Mouse (Mus musculus) embryo, embryonic 10.5 days (tissue): Measurements from ENCODE around the gene Elk4.

Source experiments
- DNase-seq: peaks from one replicate; pipeline ENCODE4 v3.0.0-alpha.2; 2015; ENCODE audit warnings: low spot score

The Elk4 gene

DNA sequence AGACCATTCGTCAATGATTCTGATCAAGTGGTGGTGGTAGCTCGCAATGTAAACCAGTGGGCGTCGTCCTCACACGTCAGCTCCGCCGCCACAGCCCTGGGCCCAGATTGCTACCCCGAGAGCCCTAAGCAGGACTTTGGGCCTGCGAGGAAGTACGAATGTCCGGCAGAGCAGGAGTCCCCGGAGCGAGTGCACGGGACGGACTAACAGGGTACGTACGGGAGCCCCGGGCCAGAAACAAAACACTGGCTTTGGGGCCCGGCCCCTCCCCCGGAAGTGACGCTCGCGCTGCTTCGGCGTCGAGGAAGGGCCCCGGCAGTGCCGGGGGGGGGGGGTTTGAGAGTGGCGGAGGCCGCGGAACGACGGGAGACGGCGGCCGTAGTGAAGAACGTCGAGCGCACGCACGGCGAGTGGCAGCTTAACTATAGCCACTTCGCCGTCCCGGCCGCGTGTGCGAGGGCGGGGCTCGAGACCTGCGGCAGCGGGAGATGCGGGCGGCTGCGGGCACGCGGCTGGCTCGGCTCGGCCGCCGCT, at the start of gene Elk4:
Gene Elk4 (plus strand): TSS at position 326 of the 534 bp plus-strand sequence.
- peak; percentile 93 for DNase-seq

DNA sequence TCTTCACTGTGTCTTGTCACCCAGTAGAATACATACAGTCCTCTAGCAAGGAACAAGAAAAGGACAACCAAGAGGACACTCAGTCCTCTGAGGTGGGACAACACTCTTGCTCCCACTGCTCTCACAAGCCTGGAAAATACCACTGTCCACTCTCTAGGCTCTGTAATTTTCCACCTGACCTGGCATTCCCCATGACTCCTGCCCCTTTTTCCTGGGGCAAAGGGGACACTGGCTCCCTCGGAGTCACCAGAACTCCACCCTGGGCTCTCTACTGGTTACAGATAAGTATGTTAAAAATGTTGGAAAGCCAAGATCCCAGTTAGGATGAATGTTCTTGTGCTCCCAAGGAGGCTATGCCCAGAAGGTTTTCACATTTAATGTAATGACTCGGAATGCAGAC, 46.4 kb upstream of the Elk4 start:
- DNase-seq, result no peak

DNA sequence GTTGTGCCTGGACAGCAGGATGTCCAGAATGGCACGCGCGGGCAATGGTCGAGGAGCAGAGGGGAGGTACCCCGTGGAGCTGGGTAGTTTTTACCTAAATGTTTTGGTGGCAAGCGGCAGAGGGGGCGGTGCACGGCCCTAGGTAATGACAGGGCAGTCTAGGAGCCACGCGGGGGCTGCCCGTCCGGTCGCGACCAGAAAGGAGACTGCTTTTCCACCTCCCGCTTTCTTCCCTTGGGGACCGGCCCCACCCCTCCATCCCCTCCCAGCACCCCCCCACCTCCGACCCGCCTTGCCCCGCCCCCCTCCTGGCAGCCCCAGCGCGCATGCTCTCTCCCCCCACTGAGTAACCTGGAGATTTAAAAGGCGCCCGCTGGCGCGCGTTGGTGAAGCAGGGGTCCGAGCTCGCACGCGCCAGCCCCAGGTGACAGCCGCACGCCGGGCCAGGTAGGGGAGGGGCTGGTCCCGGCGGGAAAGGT, 44.8 kb upstream of the Elk4 start, which contains the start of gene Slc45a3:
Gene Slc45a3 (plus strand): TSS at position 362 of the 479 bp plus-strand sequence.
- DNase-seq, result peak; percentile 68

DNA sequence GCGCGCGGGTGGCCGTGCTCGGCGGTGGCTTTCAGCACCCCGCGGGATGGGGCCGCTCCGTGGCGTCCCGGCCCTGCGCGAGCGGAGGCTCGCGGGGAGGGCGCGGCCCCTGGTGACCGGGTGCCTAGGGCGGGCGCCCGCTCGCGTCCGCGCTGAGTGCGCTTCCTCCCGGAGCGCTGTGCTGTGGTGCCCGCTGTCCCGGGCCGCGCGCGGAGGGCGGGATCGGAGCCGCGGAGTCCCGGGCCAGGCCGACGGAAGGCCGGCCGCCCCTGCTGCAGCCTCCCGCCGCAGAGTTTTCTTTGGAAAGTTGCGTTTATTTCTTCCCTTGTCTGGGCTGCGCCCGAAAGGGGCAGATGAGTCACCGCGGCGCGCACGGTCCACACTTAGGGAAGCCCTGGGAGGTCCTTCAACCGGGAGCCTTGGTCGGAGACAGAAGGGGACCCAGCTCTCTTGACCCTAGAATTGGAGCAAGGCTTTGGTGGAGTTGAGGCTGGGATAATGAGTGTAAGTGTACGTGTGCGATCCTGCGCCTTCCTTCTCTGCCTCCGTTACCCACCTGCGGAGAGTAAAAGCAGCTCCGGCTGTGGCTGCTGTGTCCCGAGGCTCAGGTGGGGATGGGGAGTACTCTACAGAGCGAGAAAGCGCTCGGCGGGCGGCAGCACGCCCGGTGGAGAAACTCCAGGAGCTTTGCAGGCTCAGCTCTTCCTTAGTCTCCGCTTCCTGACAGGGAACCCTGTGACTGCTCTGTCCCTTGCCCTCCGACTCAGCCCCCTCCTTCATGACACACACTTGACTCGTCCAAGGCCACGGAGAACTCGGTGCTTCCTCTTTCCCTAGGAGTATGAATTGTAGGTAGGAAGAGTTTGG, 44.1 kb upstream of the Elk4 start:
- peak; percentile 36 for DNase-seq

DNA sequence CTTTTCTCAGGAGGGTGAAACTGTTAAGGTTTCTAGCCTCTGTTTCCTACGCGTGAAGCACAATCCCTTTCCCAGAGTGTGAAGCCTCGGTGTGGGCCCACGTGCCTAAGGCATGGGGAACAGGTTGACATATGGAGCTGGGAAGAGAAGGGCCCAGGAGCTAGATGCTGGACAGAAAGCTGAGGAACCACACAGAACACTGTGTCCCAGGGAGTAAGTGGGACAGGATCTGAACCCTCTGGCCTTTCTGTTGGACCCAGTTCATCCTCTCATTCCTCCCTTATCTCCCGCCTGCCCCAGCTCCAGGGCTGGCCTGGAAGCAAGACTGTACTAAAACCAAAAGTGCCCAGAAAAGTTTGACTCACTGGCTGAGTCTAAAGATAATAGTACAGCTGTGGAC, 43.3 kb upstream of the Elk4 start:
- no peak for DNase-seq

DNA sequence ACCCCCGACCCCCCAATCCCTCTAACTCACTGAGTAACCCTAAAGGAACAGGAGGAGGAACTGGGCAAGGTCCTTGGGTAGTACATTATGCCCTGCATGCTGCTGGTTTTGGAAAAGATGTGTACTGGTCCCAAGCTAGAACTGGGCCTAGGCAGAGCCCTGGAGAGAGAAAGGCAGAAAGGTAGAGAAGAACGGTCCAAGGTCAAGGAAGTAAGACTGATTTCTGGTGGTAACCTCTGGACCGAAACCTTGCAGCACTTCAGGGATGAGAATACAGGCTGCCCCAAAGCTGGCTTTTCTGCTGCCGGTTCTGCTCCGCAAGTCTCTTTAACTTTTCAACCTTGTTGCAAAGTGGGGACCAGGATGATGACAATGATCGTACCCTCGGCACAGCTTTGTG, 42.8 kb upstream of the Elk4 start:
- DNase-seq, result no peak

DNA sequence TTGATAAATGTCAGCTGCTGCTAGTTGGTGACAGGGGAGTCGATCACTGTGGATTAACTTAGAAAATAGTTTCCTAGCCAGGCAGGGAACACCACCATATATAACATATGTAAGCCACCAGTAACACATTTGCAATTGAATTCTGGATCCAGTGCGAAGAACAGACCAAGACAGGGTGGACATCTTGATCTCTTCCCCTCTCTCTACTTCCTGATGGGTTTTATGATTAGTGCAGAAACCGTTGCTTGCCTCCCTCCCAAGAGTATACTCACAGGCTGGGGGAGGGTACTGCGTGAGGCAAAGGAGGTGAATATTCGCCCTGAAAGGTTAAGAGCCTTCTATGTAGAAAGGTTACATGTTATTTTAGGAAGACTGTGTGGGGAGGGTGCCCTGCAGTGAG, 41.6 kb upstream of the Elk4 start:
- no peak for DNase-seq

DNA sequence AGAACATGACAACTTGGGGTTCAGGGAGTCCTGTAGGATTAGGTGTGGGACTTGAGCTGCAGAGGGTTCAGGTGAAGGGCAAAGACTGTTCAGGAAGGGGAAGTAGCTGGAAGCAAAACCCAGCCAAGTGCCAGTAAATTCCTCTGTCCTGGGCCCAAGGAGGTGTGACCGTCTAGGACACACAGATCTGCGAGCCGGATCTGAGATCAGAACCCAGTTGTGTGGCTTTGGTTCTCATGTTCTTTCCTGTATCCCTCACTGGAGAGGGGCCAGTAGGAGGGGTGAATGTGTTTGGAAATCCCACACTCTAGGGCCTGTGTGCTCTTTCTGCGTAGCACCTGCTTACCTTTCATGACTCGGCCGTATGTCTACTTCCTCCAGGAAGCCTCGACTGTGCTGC, 40.1 kb upstream of the Elk4 start:
- DNase-seq, result no peak

DNA sequence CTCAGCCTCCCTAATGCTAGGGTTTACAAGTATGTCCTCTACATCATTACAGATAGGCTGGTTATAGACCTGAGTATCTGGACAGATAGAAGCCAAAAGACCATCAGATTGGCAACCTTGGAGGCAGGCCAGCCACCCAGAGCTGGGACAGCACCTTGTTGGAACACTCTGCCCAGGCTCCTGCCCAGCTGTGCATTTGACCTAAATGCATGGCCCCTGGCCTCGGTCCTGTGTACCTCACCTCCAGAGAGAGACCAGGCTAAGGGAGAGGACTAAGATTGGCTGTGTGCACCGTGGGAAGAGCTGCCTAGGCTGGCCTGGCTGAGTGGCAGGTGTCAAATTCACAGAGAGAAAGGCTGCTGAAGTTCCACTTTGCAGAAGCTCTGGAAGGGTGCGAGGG, 38.9 kb upstream of the Elk4 start:
- DNase-seq, result no peak

DNA sequence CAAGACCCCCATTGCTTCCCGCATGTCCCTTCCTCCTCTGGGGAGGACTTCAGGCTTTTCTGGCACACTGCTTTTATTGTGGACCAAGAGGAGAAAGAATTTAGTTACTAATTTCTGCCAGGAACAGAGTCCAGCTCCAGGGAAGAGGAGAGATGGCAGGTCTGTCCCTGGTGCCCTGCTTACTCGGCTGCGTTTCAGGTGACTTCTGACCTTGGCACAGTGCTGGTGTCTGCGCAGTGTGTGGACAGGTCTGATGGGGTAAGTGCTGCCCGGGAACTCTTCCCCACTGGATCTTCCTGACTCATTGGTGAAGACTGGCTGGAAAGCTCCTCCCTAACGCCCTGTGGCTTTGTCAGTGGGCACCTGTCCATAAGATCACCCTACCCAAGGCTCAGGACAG, 38.4 kb upstream of the Elk4 start:
- DNase-seq, result no peak

DNA sequence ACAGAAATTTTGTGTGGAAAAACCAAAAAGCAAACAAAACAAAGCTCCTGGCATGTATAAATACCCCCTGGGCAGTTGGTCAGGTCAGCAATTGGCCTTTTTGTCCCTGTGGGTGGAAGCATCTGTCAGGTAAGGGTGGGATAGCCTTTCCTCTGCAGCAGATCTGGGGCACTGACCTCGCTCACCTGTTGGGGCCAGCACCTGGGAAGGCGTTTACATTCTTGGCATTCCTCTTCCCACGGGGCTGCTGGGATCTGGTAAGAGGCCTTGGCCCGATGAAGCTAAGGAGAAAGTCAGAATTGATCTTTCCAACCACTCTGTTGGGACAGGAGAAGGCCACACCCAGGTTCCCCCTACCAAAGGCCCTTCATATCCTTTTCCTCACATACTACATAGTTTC, 37.6 kb upstream of the Elk4 start:
- no peak for DNase-seq

DNA sequence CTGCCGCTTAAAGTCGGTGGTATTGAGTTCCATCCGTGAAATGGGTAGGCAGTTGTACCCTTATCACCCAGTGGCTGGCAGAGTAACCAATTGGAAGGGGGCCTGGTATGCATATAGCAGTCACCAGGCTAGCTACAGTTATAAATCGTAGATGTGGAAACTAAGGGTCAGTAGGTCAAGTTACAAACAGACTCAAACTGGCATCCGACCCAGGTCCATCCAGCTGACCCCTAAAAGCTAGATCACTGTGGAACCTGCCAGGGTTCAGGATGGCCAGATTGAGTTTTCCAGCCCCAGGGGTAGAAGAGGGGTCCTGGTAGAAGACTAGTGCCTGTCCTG, 37.1 kb upstream of the Elk4 start:
- no peak for DNase-seq

DNA sequence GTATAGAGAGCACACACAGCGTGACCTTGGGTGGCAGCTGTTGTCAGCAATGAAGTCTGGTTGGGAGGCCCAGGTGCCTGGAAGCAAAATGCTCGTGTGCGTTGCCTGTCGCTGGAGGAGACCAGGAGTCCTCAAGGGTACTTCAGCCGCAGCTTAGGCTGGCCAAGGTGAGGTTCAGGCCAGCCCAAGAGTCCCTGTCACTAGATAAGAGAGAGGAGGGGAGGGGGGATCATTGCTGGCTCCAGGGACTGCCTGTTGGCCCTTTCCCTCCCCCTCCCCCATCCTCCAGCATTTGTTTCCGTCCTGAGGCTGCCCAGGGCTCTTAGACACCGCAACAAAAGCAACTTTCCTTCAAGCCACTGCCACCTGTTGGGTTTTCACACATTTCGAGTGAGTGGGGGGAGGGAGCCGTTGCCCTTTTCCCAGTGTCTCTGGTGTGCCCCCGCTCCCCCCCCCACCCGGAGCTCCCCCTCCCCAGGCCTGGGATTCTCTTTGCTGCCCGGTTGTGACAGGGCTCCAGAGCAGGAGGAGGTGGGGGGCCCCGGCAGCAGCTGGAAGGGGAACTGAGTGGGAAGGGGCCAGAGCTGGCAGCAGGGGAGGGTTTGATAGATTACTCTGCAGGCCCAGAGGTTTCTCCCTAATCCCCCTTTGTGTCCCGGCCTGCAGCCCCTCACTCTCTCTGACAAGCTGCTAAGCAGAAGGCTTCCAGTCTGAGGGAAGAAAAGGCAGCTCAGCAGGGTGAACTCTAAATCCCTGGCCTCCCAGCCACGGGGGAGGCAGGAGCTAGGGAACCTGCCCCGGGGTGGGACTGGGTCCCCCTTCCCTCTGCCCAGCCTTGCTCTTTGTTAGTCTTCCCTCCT, 36.5 kb upstream of the Elk4 start:
- DNase-seq, result peak; percentile 91

DNA sequence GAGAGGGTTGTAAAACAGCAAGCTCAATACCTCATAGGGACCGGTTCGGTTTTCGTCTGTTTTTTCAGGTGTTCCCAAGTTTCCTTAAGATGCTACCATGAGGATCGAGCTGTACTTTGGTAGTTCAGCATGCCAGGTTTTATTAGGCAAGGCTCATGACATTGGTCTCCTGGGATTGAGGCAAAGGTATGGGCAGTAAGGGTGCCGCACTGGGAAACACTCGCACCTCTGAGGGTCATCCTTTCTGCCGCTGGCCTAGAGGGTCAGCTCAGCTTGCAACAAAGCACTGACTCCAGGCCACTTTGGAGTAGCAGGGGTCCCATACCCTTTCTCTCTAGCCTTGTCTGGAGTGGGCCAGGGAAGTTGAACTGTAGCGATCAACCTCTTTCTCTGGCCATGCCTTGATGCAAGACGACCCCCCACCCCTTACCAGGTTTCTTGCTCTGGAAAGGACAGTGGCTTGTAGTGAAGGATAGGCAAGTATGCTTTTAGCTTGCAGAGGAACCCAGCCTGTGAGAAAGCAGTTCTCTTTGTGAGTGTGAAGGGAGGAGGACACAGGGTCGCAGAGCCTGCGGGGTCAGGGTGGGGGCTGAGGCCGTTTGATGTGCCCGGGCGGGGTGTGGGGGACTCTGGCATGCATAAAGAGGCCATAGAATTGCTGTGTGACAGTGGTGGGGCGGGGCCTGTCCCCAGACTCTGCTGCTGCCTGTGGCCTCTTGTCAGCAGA, 35.5 kb upstream of the Elk4 start:
- peak; percentile 83 for DNase-seq

DNA sequence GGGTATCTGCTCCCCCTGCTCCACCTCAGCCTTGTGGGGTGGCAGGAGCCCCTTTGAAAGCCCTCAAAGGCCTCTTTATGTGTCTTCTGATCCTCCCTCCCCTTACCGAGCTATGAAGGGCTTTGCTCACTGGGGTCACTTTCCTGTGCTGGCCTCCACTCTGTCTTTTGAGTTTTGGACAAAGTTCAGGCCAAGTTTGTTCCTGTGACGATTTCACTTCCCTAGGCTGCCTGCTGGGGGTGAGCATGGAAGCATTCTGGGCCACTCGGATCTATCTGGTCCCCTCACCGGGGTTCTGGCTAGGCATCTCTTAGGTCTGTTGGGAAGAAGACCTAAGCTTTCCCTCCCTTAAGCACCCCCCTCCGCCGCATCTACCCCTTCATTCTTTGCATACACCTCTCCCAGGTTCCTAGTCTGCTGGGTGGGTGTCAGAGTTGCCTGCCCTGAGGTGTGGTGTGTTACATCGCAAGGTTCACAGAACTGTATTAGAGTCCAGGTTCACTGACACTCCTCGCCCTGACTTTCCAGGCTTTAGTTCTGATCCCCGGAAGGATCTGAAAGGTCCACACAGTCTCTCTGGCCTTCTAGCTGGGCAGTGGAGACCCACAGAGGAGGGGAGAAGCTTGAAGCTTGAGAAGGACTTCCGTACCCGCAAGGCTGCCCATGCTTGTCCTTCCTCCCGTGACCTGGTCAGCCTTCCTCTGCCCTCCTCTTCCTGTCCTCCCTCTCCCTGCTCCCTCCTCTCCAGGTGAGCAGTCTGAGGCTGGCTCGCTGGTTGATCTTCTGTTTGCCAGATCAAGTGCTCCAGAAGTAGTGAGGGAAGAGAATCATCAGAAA, 34.7 kb upstream of the Elk4 start:
- DNase-seq, result no peak

DNA sequence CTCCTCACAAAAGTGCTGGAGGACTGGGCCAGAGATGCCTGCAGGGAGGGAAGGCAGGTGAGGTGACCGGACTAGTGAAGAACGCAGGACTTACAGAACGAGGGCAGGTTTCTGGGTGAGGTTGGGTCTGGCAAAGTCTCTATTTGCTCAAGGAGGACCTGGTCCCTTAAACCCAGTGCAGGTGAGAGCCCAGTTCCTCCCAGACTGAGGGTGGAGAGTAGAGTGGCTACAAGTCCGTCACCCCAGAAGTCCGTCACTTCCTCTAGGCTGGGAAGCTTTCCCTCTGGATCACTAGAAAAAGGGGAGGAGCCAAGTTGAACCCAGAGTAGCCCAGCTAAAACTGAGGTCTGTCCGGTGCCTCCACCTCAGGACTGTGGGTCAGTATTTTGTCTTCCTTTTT, 33.4 kb upstream of the Elk4 start:
- no peak for DNase-seq

DNA sequence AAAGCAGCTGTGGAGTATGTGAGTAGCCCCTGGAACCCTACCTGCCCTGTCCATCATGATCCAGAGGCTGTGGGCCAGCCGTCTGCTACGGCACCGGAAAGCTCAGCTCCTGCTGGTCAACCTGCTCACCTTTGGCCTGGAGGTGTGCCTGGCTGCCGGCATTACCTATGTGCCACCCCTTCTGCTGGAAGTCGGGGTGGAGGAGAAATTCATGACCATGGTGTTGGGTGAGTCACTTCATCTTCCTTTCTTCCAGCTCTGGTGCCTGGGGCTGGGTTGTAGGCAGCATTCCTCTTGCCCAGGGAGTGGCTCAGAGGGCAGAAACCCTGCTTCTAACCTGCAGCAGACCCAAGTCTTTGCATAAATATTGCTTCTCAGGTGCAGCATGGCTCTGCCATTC, 30.5 kb upstream of the Elk4 start:
- DNase-seq, result no peak

DNA sequence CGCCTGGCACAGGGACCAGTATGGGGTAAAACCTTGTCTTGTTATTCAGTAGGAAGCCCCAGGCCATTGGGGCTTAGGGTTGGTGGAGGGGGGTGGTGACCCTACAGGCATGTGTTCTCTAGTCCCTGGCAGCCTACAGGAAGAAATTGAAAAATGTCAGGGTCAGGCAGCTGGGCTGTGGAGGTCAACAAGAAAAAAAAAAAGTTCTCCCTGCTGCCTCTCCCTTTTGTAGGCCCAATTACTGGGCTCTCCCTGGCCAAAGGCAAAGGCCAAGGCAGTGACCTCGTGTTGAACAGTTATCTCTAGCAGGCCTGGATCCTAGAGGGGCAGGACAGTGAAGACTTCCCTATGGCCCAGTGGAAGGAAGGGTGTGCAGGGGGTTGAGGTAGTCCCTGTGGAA, 26.9 kb upstream of the Elk4 start:
- DNase-seq, result peak; percentile 49

DNA sequence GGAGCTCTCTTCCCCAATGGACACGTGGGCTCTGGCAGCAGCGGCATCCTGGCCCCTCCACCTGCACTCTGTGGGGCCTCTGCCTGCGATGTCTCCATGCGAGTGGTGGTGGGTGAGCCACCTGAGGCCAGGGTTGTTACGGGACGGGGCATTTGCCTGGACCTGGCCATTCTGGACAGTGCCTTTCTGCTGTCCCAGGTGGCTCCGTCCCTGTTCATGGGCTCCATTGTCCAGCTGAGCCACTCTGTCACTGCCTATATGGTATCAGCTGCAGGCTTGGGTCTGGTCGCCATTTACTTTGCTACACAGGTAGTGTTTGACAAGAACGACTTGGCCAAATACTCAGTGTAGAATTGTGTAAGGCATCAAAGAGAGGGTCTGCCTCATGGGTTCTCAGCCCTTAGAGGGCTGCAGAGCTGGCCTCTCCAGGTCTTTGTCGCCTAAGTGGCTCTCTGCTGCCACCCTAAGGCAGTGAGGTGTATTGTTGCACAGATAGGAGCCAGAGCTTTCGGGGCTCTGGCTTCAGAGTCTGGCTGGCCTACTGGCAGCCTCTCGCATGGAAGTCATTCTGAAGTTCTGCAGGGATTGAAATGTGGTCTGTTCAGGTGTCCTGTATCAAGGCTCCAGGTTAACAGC, 25.9 kb upstream of the Elk4 start:
- DNase-seq, result peak; percentile 92

DNA sequence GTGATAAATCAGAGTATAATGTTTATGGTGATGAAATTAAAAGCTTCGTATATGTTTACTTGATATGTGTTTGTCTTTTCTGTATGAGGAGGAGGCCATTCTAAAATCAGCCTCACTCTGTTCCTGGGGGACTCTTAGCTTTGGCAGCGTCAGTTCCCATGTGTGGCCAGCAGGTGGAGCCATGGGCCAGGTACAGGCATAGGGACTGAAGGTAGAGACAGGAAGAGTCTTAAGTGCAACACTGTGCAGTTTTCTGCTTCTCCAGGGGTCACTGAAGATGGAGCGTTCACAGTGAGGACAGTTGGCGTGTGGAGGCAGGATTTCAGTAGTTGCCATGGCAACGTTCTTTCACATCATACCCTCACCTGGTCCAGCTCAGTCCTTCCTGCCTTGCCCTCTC, 24.5 kb upstream of the Elk4 start:
- DNase-seq, result peak; percentile 84

DNA sequence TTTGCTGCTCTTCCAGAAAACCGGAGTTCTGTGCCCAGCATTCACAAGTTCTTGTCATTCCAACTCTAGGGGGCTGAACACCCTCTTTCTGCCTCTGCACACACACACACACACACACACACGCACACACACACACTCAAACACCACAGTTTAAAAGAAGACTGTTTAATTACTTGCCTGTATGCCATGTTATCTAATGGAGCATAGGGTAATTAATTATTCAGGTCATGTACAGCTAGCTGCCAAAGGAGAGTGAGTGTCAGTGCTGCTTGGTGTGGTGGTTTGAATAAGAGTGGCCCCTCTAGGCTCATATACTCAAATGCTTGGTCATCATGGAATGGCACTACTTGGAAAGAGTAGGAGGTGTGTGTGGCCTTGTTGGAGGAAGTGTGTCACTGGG, 23.6 kb upstream of the Elk4 start:
- no peak for DNase-seq
